In the genomic region with DNA sequence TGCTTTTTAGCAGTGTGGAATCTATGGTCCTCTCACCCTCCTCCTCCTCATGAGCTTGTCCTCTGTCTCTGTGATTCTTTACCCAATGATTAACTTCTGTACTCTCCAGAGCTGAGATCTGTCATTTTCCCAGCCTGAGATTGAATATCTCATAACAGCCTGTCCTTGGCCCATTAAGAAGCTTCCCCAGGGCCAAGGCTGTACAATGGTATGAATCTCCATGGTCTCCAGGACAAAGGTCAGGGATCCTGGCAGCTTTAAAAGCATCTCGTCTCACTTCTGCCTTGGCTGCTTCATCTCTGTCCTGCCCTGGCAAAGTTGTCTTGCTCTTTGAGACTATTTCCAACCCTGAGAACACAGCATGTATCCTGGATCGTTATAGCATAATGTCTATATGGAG, we compare ENCODE assay signal across 14 mouse cellular contexts.
DNase-seq lines count a peak whose midpoint lies in the region; ATAC-seq and TF ChIP-seq lines count a peak whose summit lies in the region.
"Had no signal": no experiment of that assay in that cellular context is flagged by ENCODE, and none has a peak within 500 bp of the region (broad histone marks: within the 10 kb centered on the region; RNA-seq: fewer than 3 reads in every experiment).

No protein-coding gene starts in this region.

- H3K27me3 ChIP-seq in lung, postnatal 0 days (replicated peaks; ENCODE audit: insufficient read depth, low read length): no peaks in the 10 kb centered on the region
- H3K27me3 ChIP-seq in liver, embryonic 15.5 days: no peaks in the 10 kb centered on the region
- H3K27me3 ChIP-seq: hindbrain, embryonic 12.5 days; intestine, embryonic 15.5 days; limb, embryonic 12.5 days had no signal

- ATAC-seq in lung, postnatal 0 days: no peak
- 0 out of 2 replicates have a peak, but pooled peaks have one; percentile 10 for ATAC-seq in liver, embryonic 15.5 days (ENCODE audit: insufficient read depth)

- H3K9me3 ChIP-seq in lung, postnatal 0 days (ENCODE audit: low read length): no peaks in the 10 kb centered on the region
- H3K9me3 ChIP-seq in liver, embryonic 15.5 days (replicated peaks): no peaks in the 10 kb centered on the region
- H3K9me3 ChIP-seq: embryonic facial prominence, embryonic 10.5 days; hindbrain, embryonic 12.5 days; intestine, embryonic 15.5 days; limb, embryonic 12.5 days had no signal

- DNase-seq in lung, postnatal 0 days (ENCODE audit: low spot score): peak; percentile 24
- no peak for DNase-seq in lung, postnatal 14 days
- peak; percentile 58 for DNase-seq in adrenal gland, postnatal 10 days
- no peak for DNase-seq in thymus, adult 18-20 months
- DNase-seq in layer of hippocampus, postnatal 14 days (ENCODE audit: low spot score in 2 of 2): no peak
- DNase-seq: cerebellum, postnatal 14 days; midbrain, embryonic 14.5 days had no signal

- H3K36me3 ChIP-seq in lung, postnatal 0 days (ENCODE audit: insufficient read depth, low read length): no peaks in the 10 kb centered on the region
- H3K36me3 ChIP-seq in liver, embryonic 15.5 days (replicated peaks): no peaks in the 10 kb centered on the region
- H3K36me3 ChIP-seq: embryonic facial prominence, embryonic 10.5 days; hindbrain, embryonic 12.5 days; intestine, embryonic 15.5 days; limb, embryonic 12.5 days had no signal

- TF ChIP-seq CTCF in lung, postnatal 0 days (IDR thresholded peaks at IDR 0.05): no peak

- no peak for TF ChIP-seq EP300 in lung, postnatal 0 days (IDR thresholded peaks at IDR 0.05)

- H3K4me2 ChIP-seq in lung, postnatal 0 days (replicated peaks; ENCODE audit: low read depth, low read length): no peak overlapping the region
- H3K4me2 ChIP-seq in liver, embryonic 15.5 days: no peak overlapping the region
- H3K4me2 ChIP-seq: hindbrain, embryonic 12.5 days; intestine, embryonic 15.5 days; limb, embryonic 12.5 days had no signal

- 65% methylated on average over 2 of the region's 2 CpGs for WGBS in lung, postnatal 0 days
- WGBS in liver, embryonic 15.5 days (ENCODE audit: insufficient replicate concordance): 60% methylated on average over 2 of the region's 2 CpGs

- no peak overlapping the region for H3K9ac ChIP-seq in lung, postnatal 0 days (replicated peaks; ENCODE audit: low read depth)
- no peak overlapping the region for H3K9ac ChIP-seq in liver, embryonic 15.5 days
- H3K9ac ChIP-seq: hindbrain, embryonic 12.5 days; intestine, embryonic 15.5 days; limb, embryonic 12.5 days had no signal

- no peak overlapping the region for H3K4me3 ChIP-seq in lung, postnatal 0 days (ENCODE audit: low read depth, low read length)
- H3K4me3 ChIP-seq in brown adipose tissue, adult 24 weeks (ENCODE audit: insufficient read depth, low read depth, low read length): no peak overlapping the region
- no peak overlapping the region for H3K4me3 ChIP-seq in liver, embryonic 15.5 days (replicated peaks)
- H3K4me3 ChIP-seq: embryonic facial prominence, embryonic 10.5 days; hindbrain, embryonic 12.5 days; intestine, embryonic 15.5 days; limb, embryonic 12.5 days had no signal

- peaks cover 8% of the 10 kb centered on the region; the same call in 1 of the 2 replicates for H3K4me1 ChIP-seq in lung, postnatal 0 days (ENCODE audit: insufficient read depth, low read depth, low read length)
- H3K4me1 ChIP-seq in brown adipose tissue, adult 24 weeks (ENCODE audit: control insufficient read depth, insufficient read depth, insufficient read length, low read length): peaks cover 24% of the 10 kb centered on the region
- H3K4me1 ChIP-seq in liver, embryonic 15.5 days (replicated peaks): peaks cover 24% of the 10 kb centered on the region
- H3K4me1 ChIP-seq: embryonic facial prominence, embryonic 10.5 days; hindbrain, embryonic 12.5 days had no signal

- H3K27ac ChIP-seq in lung, postnatal 0 days (ENCODE audit: low read length): peak overlapping the region; percentile 68; the same call in 1 of the 2 replicates
- H3K27ac ChIP-seq in brown adipose tissue, adult 24 weeks (replicated peaks; ENCODE audit: low read depth, low read length): peak overlapping the region; percentile 90
- peak overlapping the region; percentile 59 for H3K27ac ChIP-seq in liver, embryonic 15.5 days (replicated peaks)
- H3K27ac ChIP-seq: embryonic facial prominence, embryonic 10.5 days; hindbrain, embryonic 12.5 days; intestine, embryonic 15.5 days; limb, embryonic 12.5 days; macrophage had no signal

Comparison
In these comparisons a context has a peak if more than half of its experiments do, and no peak if none do; other contexts are left out.
1. DNase-seq: peak in lung, postnatal 0 days (single experiment) and adrenal gland, postnatal 10 days (single experiment); none in lung, postnatal 14 days (single experiment), thymus, adult 18-20 months (0 of 2) and layer of hippocampus, postnatal 14 days (0 of 2).
2. Peak in every context shown above with its lines, with median percentiles within 50 percentile points of each other: H3K27ac ChIP-seq.